Mouse (Mus musculus) kidney, postnatal 0 days (tissue): ENCODE results near the gene Sstr3. TPM values are rescaled to one million over a fixed set of nuclear protein-coding genes. Genes with fewer than 3 reads are reported as not detected.

Source experiments
- ATAC-seq: fragments of 200-750 bp; cut with Nextera tagmentation; replicated peaks from 2 replicates; pipeline ENCODE4 v1.8.0; 2017; ENCODE audit warnings: low read depth, moderate number of reproducible peaks, moderate TSS enrichment, moderate library complexity; ENCODE audit not compliant: low FRiP score
- DNase-seq: peaks from one replicate; pipeline ENCODE4 v3.0.0-alpha.2; 2016; ENCODE audit warnings: low spot score
- H3K27ac ChIP-seq: fragments of 300-500 bp; sonication (generic); 2 replicates; pipeline ENCODE4 v1.5.1; 2014; ENCODE audit warnings: mild to moderate bottlenecking
- H3K27me3 ChIP-seq: fragments of 300-500 bp; sonication (generic); 2 replicates; pipeline ENCODE4 v1.6.1; 2014; ENCODE audit warnings: low read length, mixed read lengths; ENCODE audit not compliant: insufficient read depth
- H3K36me3 ChIP-seq: fragments of 300-500 bp; sonication (generic); 2 replicates; pipeline ENCODE4 v1.6.1; 2014; ENCODE audit warnings: low read length, mixed read lengths; ENCODE audit not compliant: insufficient read depth
- H3K4me1 ChIP-seq: fragments of 300-500 bp; sonication (generic); replicated peaks from 2 replicates; pipeline ENCODE4 v1.6.1; 2014; ENCODE audit warnings: antibody characterized with exemption, low read length, mixed read lengths; ENCODE audit not compliant: insufficient read depth
- H3K4me2 ChIP-seq: fragments of 300-500 bp; sonication (generic); 2 replicates; pipeline ENCODE4 v1.6.1; 2014; ENCODE audit warnings: mild to moderate bottlenecking, low read length, moderate library complexity, mixed read lengths
- H3K4me3 ChIP-seq: fragments of 300-500 bp; sonication (generic); replicated peaks from 2 replicates; pipeline ENCODE4 v1.5.1; 2014; ENCODE audit warnings: low read depth, low read length
- H3K9ac ChIP-seq: fragments of 300-500 bp; sonication (generic); 2 replicates; pipeline ENCODE4 v1.6.1; 2014; ENCODE audit warnings: low read depth, low read length
- H3K9me3 ChIP-seq: fragments of 300-500 bp; sonication (generic); replicated peaks from 2 replicates; pipeline ENCODE4 v1.6.1; 2016; ENCODE audit warnings: low read length, inconsistent platforms, mixed read lengths
- CTCF ChIP-seq: IDR thresholded peaks from 2 replicates; pipeline ENCODE4 v1.5.1; 2016; ENCODE audit warnings: antibody characterized with exemption, low read depth, mild to moderate bottlenecking, moderate library complexity
- WGBS: fragments of 180-500 bp; shearing (Covaris S2); extraction: QIAGEN DNeasy Blood & Tissue Kit; methylation state at CpG from one replicate; pipeline ENCODE4 v1.1.7; 2014; 5-methylcytosine and 5-hydroxymethylcytosine counted together
- polyA plus RNA-seq: library from polyadenylated mRNA; unstranded; fragments of >200 nt; fragmentation: Nextera tagmentation; extraction: Ambion mirVana; gene quantifications from 2 replicates; pipeline ENCODE4 v1.2.1, GENCODE M21; 2015

Gene Sstr3
- polyA plus RNA-seq, 1 experiment from 2014 or later: 0.28 TPM

GRCm38 (mm10) chr15:78518221-78518620 is 26.3 kb downstream of the Sstr3 start:
- Histone ChIP-seq H3K4me3 (no peak overlapping the region), H3K27ac (no peak overlapping the region), H3K9ac (no peak overlapping the region), H3K4me2 (no peak overlapping the region), H3K4me1 (no peaks in the 10 kb centered on the region), H3K27me3 (no peaks in the 10 kb centered on the region), H3K9me3 (no peaks in the 10 kb centered on the region), H3K36me3 (no peaks in the 10 kb centered on the region)
- WGBS: 49% methylated on average over 7 of the region's 7 CpGs
- no peak for TF ChIP-seq CTCF
- no peak for ATAC-seq
- DNase-seq: no peak

GRCm38 (mm10) chr15:78515759-78516158 is 28.7 kb downstream of the Sstr3 start:
- ATAC-seq (no peak), DNase-seq (no peak)
- H3K4me3 ChIP-seq: no peak overlapping the region
- no peaks in the 10 kb centered on the region for H3K9me3 ChIP-seq
- H3K27ac ChIP-seq: no peak overlapping the region
- H3K9ac ChIP-seq: no peak overlapping the region
- 85% methylated on average over 6 of the region's 6 CpGs for WGBS
- H3K36me3 ChIP-seq: no peaks in the 10 kb centered on the region
- no peaks in the 10 kb centered on the region; the same call in 1 of the 2 replicates for H3K4me1 ChIP-seq
- H3K27me3 ChIP-seq: no peaks in the 10 kb centered on the region
- no peak overlapping the region for H3K4me2 ChIP-seq
- TF ChIP-seq CTCF: no peak

- ATAC-seq: 0 out of 2 replicates have a peak, but pooled peaks have one; percentile 15
- Histone ChIP-seq H3K27me3 (no peaks in the 10 kb centered on the region), H3K4me1 (no peaks in the 10 kb centered on the region; the same call in 1 of the 2 replicates), H3K36me3 (no peaks in the 10 kb centered on the region), H3K27ac (no peak overlapping the region), H3K4me3 (no peak overlapping the region), H3K9me3 (no peaks in the 10 kb centered on the region), H3K4me2 (no peak overlapping the region), H3K9ac (no peak overlapping the region)
- TF ChIP-seq CTCF: peak; percentile 97
- DNase-seq: peak; percentile 88
- 24% methylated on average over 7 of the region's 7 CpGs for WGBS
These were observed 29.9 kb downstream of the Sstr3 start for GRCm38 (mm10) chr15:78514393-78515146.

GRCm38 (mm10) chr15:78513019-78513418 is 31.5 kb downstream of the Sstr3 start:
- DNase-seq (no peak), ATAC-seq (no peak)
- no peaks in the 10 kb centered on the region; the same call in 1 of the 2 replicates for H3K4me1 ChIP-seq
- 68% methylated on average over 14 of the region's 14 CpGs for WGBS
- no peaks in the 10 kb centered on the region for H3K9me3 ChIP-seq
- no peaks in the 10 kb centered on the region for H3K36me3 ChIP-seq
- H3K4me2 ChIP-seq: no peak overlapping the region
- no peak overlapping the region for H3K4me3 ChIP-seq
- TF ChIP-seq CTCF: no peak
- no peaks in the 10 kb centered on the region for H3K27me3 ChIP-seq
- H3K9ac ChIP-seq: no peak overlapping the region
- no peak overlapping the region for H3K27ac ChIP-seq

GRCm38 (mm10) chr15:78511951-78512350 is 32.5 kb downstream of the Sstr3 start:
- no peak for ATAC-seq
- Histone ChIP-seq H3K4me3 (no peak overlapping the region), H3K4me2 (no peak overlapping the region), H3K27me3 (no peaks in the 10 kb centered on the region), H3K4me1 (no peaks in the 10 kb centered on the region; the same call in 1 of the 2 replicates), H3K27ac (no peak overlapping the region), H3K36me3 (no peaks in the 10 kb centered on the region), H3K9me3 (no peaks in the 10 kb centered on the region), H3K9ac (no peak overlapping the region)
- 40% methylated on average over 7 of the region's 7 CpGs for WGBS
- DNase-seq: no peak
- no peak for TF ChIP-seq CTCF

- no peak overlapping the region for H3K27ac ChIP-seq
- no peaks in the 10 kb centered on the region for H3K27me3 ChIP-seq
- TF ChIP-seq CTCF: no peak
These were observed 33.7 kb downstream of the Sstr3 start for GRCm38 (mm10) chr15:78510736-78511135.

More at GRCm38 (mm10) chr15:78510736-78511135, 33.7 kb downstream of the Sstr3 start:
- H3K4me3 ChIP-seq: no peak overlapping the region
- H3K9me3 ChIP-seq: no peaks in the 10 kb centered on the region
- no peak overlapping the region for H3K4me2 ChIP-seq
- no peak for DNase-seq
- no peak overlapping the region for H3K9ac ChIP-seq
- no peaks in the 10 kb centered on the region for H3K36me3 ChIP-seq
- no peaks in the 10 kb centered on the region; the same call in 1 of the 2 replicates for H3K4me1 ChIP-seq
- 82% methylated on average over 6 of the region's 6 CpGs for WGBS
- ATAC-seq: no peak
